Mouse (Mus musculus): ENCODE measurements around the gene Olfr721-ps1. TPM values are rescaled to one million over a fixed set of nuclear protein-coding genes. Genes with fewer than 3 reads are reported as not detected.

The Olfr721-ps1 gene
- not detected in 2 replicates for polyA plus RNA-seq (2015; fragmentation: Nextera tagmentation; extraction: Ambion mirVana)

GRCm38 (mm10) chr14:14400998-14401397 lies at the start of gene Olfr721-ps1:
Gene Olfr721-ps1 (plus strand): TSS chr14:14401298.
- Histone ChIP-seq H3K4me1 (ENCODE audit: control insufficient read depth, insufficient read depth, low read length) (no peaks in the 10 kb centered on the region), H3K4me2 (ENCODE audit: low read length) (no peak within 1 kb of the TSS), H3K9ac (ENCODE audit: low read depth, low read length) (no peak within 1 kb of the TSS), H3K36me3 (ENCODE audit: control insufficient read depth, insufficient read depth, low read length) (no peaks in the 10 kb centered on the region), H3K4me3 (ENCODE audit: low read depth, low read length) (no peak within 1 kb of the TSS), H3K27ac (ENCODE audit: low read length) (no peak within 1 kb of the TSS), H3K27me3 (ENCODE audit: control insufficient read depth, insufficient read depth, low read depth, low read length) (no peaks in the 10 kb centered on the region), H3K9me3 (replicated peaks; ENCODE audit: control insufficient read depth, low read length, poor library complexity, severe bottlenecking) (0 out of 2 replicates have a peak, but pooled peaks cover 2% of the 10 kb centered on the region)
- no peak for ATAC-seq
- WGBS, result 85% methylated on average over 2 of the region's 2 CpGs

- 77% methylated on average over 9 of the region's 9 CpGs for WGBS
- Histone ChIP-seq H3K4me1 (ENCODE audit: control insufficient read depth, insufficient read depth, low read length) (no peaks in the 10 kb centered on the region), H3K4me2 (ENCODE audit: low read length) (no peak overlapping the region), H3K36me3 (ENCODE audit: control insufficient read depth, insufficient read depth, low read length) (0 out of 2 replicates have a peak, but pooled peaks cover 3% of the 10 kb centered on the region), H3K4me3 (ENCODE audit: low read depth, low read length) (no peak overlapping the region), H3K9ac (ENCODE audit: low read depth, low read length) (no peak overlapping the region), H3K9me3 (replicated peaks; ENCODE audit: control insufficient read depth, low read length, poor library complexity, severe bottlenecking) (peaks cover 20% of the 10 kb centered on the region; the same call in 1 of the 2 replicates), H3K27me3 (ENCODE audit: control insufficient read depth, insufficient read depth, low read depth, low read length) (no peaks in the 10 kb centered on the region), H3K27ac (ENCODE audit: low read length) (no peak overlapping the region)
- ATAC-seq, result peak; percentile 23
Observed at GRCm38 (mm10) chr14:14351721-14352590, 49.1 kb upstream of the Olfr721-ps1 start.

- Histone ChIP-seq H3K4me2 (ENCODE audit: low read length) (no peak overlapping the region), H3K9me3 (replicated peaks; ENCODE audit: control insufficient read depth, low read length, poor library complexity, severe bottlenecking) (peaks cover 20% of the 10 kb centered on the region; the same call in 1 of the 2 replicates), H3K27ac (ENCODE audit: low read length) (no peak overlapping the region), H3K36me3 (ENCODE audit: control insufficient read depth, insufficient read depth, low read length) (0 out of 2 replicates have a peak, but pooled peaks cover 3% of the 10 kb centered on the region), H3K4me3 (ENCODE audit: low read depth, low read length) (no peak overlapping the region), H3K4me1 (ENCODE audit: control insufficient read depth, insufficient read depth, low read length) (no peaks in the 10 kb centered on the region), H3K9ac (ENCODE audit: low read depth, low read length) (no peak overlapping the region), H3K27me3 (ENCODE audit: control insufficient read depth, insufficient read depth, low read depth, low read length) (no peaks in the 10 kb centered on the region)
- 70% methylated on average over 6 of the region's 6 CpGs for WGBS
- ATAC-seq, result no peak
Observed at GRCm38 (mm10) chr14:14352606-14353005, 48.5 kb upstream of the Olfr721-ps1 start.

GRCm38 (mm10) chr14:14353081-14353732 lies 47.9 kb upstream of the Olfr721-ps1 start:
- Histone ChIP-seq H3K9me3 (replicated peaks; ENCODE audit: control insufficient read depth, low read length, poor library complexity, severe bottlenecking) (peaks cover 20% of the 10 kb centered on the region; the same call in 1 of the 2 replicates), H3K27ac (ENCODE audit: low read length) (no peak overlapping the region), H3K36me3 (ENCODE audit: control insufficient read depth, insufficient read depth, low read length) (0 out of 2 replicates have a peak, but pooled peaks cover 3% of the 10 kb centered on the region), H3K27me3 (ENCODE audit: control insufficient read depth, insufficient read depth, low read depth, low read length) (no peaks in the 10 kb centered on the region), H3K9ac (ENCODE audit: low read depth, low read length) (no peak overlapping the region), H3K4me3 (ENCODE audit: low read depth, low read length) (no peak overlapping the region), H3K4me2 (ENCODE audit: low read length) (no peak overlapping the region), H3K4me1 (ENCODE audit: control insufficient read depth, insufficient read depth, low read length) (no peaks in the 10 kb centered on the region)
- 0 out of 2 replicates have a peak, but pooled peaks have one; percentile 0 for ATAC-seq
- WGBS, result 86% methylated on average over 7 of the region's 7 CpGs

- H3K27me3 ChIP-seq (ENCODE audit: control insufficient read depth, insufficient read depth, low read depth, low read length), result no peaks in the 10 kb centered on the region
- H3K4me2 ChIP-seq (ENCODE audit: low read length), result no peak overlapping the region
- no peak overlapping the region for H3K9ac ChIP-seq (ENCODE audit: low read depth, low read length)
- no peak overlapping the region for H3K27ac ChIP-seq (ENCODE audit: low read length)
- peaks cover 20% of the 10 kb centered on the region; the same call in 1 of the 2 replicates for H3K9me3 ChIP-seq (replicated peaks; ENCODE audit: control insufficient read depth, low read length, poor library complexity, severe bottlenecking)
- no peak overlapping the region for H3K4me3 ChIP-seq (ENCODE audit: low read depth, low read length)
- no peaks in the 10 kb centered on the region for H3K4me1 ChIP-seq (ENCODE audit: control insufficient read depth, insufficient read depth, low read length)
- ATAC-seq, result peak; percentile 19; the same call in 1 of the 2 replicates
- 0 out of 2 replicates have a peak, but pooled peaks cover 3% of the 10 kb centered on the region for H3K36me3 ChIP-seq (ENCODE audit: control insufficient read depth, insufficient read depth, low read length)
- 83% methylated on average over 8 of the region's 8 CpGs for WGBS
Observed at GRCm38 (mm10) chr14:14353740-14354510, 47.2 kb upstream of the Olfr721-ps1 start.

GRCm38 (mm10) chr14:14354511-14355359 lies 46.4 kb upstream of the Olfr721-ps1 start:
- H3K4me2 ChIP-seq (ENCODE audit: low read length), result no peak overlapping the region
- H3K27me3 ChIP-seq (ENCODE audit: control insufficient read depth, insufficient read depth, low read depth, low read length), result no peaks in the 10 kb centered on the region
- 0 out of 2 replicates have a peak, but pooled peaks cover 3% of the 10 kb centered on the region for H3K36me3 ChIP-seq (ENCODE audit: control insufficient read depth, insufficient read depth, low read length)
- ATAC-seq, result peak; percentile 19; the same call in 1 of the 2 replicates
- H3K4me3 ChIP-seq (ENCODE audit: low read depth, low read length), result no peak overlapping the region
- no peak overlapping the region for H3K9ac ChIP-seq (ENCODE audit: low read depth, low read length)
- 74% methylated on average over 13 of the region's 13 CpGs for WGBS
- peaks cover 13% of the 10 kb centered on the region; the same call in 1 of the 2 replicates for H3K9me3 ChIP-seq (replicated peaks; ENCODE audit: control insufficient read depth, low read length, poor library complexity, severe bottlenecking)
- no peak overlapping the region for H3K27ac ChIP-seq (ENCODE audit: low read length)
- H3K4me1 ChIP-seq (ENCODE audit: control insufficient read depth, insufficient read depth, low read length), result no peaks in the 10 kb centered on the region

- H3K9me3 ChIP-seq (replicated peaks; ENCODE audit: control insufficient read depth, low read length, poor library complexity, severe bottlenecking), result peaks cover 9% of the 10 kb centered on the region; the same call in 1 of the 2 replicates
- no peak overlapping the region for H3K4me2 ChIP-seq (ENCODE audit: low read length)
- WGBS, result 94% methylated on average over 8 of the region's 8 CpGs
- H3K27ac ChIP-seq (ENCODE audit: low read length), result no peak overlapping the region
- 0 out of 2 replicates have a peak, but pooled peaks have one; percentile 10 for ATAC-seq
- no peak overlapping the region for H3K9ac ChIP-seq (ENCODE audit: low read depth, low read length)
- no peaks in the 10 kb centered on the region for H3K36me3 ChIP-seq (ENCODE audit: control insufficient read depth, insufficient read depth, low read length)
- no peak overlapping the region for H3K4me3 ChIP-seq (ENCODE audit: low read depth, low read length)
- H3K27me3 ChIP-seq (ENCODE audit: control insufficient read depth, insufficient read depth, low read depth, low read length), result no peaks in the 10 kb centered on the region
- no peaks in the 10 kb centered on the region for H3K4me1 ChIP-seq (ENCODE audit: control insufficient read depth, insufficient read depth, low read length)
Observed at GRCm38 (mm10) chr14:14355360-14355646, 45.8 kb upstream of the Olfr721-ps1 start.

- no peak overlapping the region for H3K9ac ChIP-seq (ENCODE audit: low read depth, low read length)
- no peaks in the 10 kb centered on the region for H3K27me3 ChIP-seq (ENCODE audit: control insufficient read depth, insufficient read depth, low read depth, low read length)
- 92% methylated on average over 1 of the region's 1 CpGs for WGBS
- no peak overlapping the region for H3K4me3 ChIP-seq (ENCODE audit: low read depth, low read length)
- no peak overlapping the region for H3K4me2 ChIP-seq (ENCODE audit: low read length)
- no peaks in the 10 kb centered on the region for H3K36me3 ChIP-seq (ENCODE audit: control insufficient read depth, insufficient read depth, low read length)
- peak; percentile 64; the same call in 1 of the 2 replicates for ATAC-seq
- 0 out of 2 replicates have a peak, but pooled peaks cover 2% of the 10 kb centered on the region for H3K9me3 ChIP-seq (replicated peaks; ENCODE audit: control insufficient read depth, low read length, poor library complexity, severe bottlenecking)
- H3K4me1 ChIP-seq (ENCODE audit: control insufficient read depth, insufficient read depth, low read length), result no peaks in the 10 kb centered on the region
- no peak overlapping the region for H3K27ac ChIP-seq (ENCODE audit: low read length)
Observed at GRCm38 (mm10) chr14:14395535-14395934, 5.6 kb upstream of the Olfr721-ps1 start.

Measured in midbrain, embryonic 16.5 days (tissue).